Mouse (Mus musculus) erythroblast, embryonic 14.5 days (primary cell): ENCODE data around the gene Dnaaf2.

Source experiments
- GATA1 ChIP-seq: IDR thresholded peaks from 2 replicates; pipeline ENCODE4 v1.6.1; 2012; ENCODE audit warnings: low read length, inconsistent platforms, mixed read lengths
- TAL1 ChIP-seq: IDR thresholded peaks from 3 replicates; pipeline ENCODE4 v1.6.1; 2012; ENCODE audit warnings: low read length, inconsistent platforms, mixed read lengths

DNA sequence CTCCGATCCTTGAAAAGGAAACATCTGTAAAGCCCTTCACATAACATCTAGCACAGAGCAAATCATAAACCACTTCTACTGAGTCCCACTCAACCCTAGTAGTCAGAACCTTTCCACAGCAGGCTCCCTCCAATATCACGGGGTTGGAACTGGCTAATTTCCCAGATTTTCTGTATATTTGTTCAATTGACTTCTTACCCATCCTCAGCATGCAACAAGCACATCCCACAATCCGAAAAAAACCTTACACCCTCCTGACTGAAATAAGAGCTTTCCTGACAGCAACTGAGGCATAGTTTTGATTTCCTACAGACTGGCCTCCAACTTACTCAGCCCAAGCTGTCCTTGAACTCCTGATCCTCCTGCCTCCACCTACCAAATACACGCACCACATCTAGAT is 41.8 kb downstream of the Dnaaf2 start:
- no peak for TF ChIP-seq TAL1
- TF ChIP-seq GATA1, result no peak
